Mouse (Mus musculus): ENCODE data around the gene Cnot10.

Gene Cnot10

DNA sequence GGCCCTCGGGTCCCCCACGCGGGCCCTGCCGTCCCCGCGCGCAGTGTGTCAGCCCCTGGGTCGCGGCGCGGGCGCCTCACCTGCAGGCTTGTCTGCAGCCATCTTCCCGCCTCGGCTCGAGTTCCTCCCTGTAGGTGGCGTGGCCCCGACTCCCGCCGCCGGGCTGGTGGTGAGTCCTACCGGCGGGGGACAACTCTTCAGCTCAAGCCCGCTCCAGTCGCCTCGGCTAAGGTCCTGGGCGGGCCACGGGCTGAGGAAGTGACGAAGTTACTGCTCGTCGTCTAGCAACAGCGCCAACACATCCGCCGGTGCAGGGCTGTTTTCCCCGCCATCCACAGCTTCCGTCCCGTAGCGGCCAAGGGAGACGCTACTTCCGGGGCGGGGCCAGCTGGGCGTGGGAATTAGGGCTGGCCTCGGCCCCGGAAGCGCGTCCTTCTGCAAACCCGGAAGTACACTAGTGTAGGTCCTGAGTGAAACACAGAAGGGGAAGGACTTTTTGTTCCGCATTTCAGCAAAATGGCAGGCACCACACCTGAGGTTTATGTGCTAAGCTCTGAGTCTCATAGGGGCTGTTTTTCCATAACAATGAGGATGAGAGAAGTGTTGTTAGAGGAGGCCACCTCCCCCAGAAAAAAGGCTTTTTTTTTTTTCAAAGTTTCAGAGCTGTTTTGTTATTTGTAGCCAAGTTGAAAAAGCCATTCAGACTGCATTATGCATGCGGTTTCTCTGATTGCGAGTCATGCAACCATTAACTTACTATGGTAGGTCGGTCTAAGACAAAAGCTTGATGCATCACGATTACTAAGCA, at the start of gene Cnot10:
Gene Cnot10, minus strand, starts transcription at position 346 of the 808 bp plus-strand sequence.
- peak; percentile 96 for DNase-seq

DNA sequence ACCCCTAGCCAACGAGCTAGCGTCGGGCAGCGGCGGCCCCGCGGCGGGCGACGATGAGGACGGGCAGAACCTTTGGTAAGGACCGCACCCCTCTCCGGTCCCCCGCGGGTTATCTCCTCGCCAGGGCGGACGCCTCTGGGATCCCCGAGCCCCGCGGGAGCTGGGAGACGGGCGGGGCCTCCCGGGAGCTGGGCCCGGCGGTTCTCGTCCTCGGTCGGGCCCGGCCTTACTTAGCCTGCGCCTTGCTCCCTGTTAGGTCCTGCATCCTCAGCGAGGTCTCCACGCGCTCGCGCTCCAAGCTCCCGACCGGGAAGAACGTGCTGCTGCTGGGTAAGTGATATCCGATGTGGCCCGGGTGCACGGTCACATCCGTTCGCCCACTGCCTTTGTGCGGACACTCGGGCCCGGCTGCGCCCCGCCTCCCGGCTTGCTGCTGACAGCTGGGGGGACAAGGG, 49.0 kb upstream of the Cnot10 start:
- DNase-seq = no peak

DNA sequence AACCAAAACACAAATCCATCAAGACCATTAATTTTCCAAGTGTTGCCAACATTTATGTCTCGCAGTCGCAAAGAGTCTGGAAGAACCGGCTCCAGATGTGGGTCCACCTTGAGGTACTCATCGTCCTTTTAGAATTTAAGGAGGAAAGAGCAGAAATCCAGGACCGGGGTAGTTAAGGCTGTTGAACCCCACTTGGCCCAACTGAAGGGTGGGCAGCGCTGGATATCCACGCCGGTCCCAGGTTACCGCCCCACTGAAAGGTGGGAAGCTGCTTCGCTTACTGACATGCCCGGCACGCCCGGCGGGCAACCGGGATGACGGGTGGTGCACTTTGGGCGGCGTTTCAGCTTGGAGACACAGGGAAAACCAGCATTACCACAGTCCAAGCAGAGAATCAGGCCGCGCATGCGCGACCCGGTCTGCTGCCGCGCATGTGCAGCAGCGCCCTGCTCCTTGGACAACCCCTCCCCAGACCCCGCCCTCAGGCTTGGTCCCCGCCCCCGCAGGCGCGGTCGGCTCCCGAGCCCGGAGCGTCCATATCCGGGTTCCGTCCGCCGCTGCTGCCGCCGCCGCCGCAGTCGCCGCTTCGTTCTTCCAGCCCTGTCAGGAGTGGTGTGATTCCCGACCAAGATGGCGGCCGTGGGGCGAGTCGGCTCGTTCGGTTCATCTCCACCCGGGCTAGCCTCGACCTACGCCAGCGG, 48.4 kb upstream of the Cnot10 start, which contains the start of gene Dync1li1:
Gene Dync1li1, plus strand, starts transcription at position 539 of the 701 bp plus-strand sequence.
- peak; percentile 98 for DNase-seq

DNA sequence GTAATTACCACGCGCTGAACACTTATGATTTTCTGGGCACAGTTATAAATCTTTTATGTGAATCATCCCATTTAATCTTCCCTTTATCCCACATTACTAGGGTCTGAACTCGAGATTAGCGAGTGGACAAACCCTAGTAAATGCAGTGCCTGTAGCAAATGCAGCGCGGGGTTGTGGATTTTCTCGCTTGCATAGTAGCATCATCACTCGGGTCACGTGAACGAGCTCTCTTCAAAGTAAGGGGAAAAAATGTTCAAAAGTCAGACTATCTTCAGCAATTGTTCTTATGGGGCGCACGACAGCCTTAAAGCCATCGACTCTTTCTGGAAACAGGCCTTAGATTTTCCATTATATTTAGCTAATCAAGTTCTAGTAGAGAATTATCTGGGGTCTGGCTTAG, 47.7 kb upstream of the Cnot10 start:
- DNase-seq = no peak

- no peak for DNase-seq
Observed at GRCm38 (mm10) chr9:114686245-114686644, 46.3 kb upstream of the Cnot10 start.

DNA sequence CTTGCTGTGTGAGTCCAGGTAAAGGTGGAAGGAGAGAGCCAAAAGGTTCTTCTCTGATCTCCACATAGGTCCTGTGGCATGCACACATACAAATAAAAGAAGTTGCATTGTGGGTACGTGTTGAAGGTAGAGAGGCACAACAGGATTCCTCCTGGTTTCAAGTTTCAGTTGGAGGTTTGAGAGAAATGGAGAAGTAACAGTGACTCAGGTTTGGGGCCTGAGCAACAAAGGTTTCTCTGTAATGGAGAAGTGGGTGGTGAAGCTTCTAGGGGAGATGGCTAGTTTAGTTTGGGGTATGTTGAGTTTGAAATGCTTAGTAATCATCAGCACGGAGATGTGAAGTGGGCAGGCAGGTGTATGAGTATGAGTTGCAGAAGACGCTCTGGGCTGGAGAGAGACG, 42.2 kb upstream of the Cnot10 start:
- no peak for DNase-seq

- no peak for DNase-seq
Observed at GRCm38 (mm10) chr9:114680531-114680930, 40.5 kb upstream of the Cnot10 start.

GRCm38 (mm10) chr9:114679944-114680343, 40.0 kb upstream of the Cnot10 start:
- no peak for DNase-seq

GRCm38 (mm10) chr9:114678576-114678975, 38.6 kb upstream of the Cnot10 start:
- no peak for DNase-seq

- no peak for DNase-seq
Observed at GRCm38 (mm10) chr9:114673626-114674025, 33.6 kb upstream of the Cnot10 start.

DNA sequence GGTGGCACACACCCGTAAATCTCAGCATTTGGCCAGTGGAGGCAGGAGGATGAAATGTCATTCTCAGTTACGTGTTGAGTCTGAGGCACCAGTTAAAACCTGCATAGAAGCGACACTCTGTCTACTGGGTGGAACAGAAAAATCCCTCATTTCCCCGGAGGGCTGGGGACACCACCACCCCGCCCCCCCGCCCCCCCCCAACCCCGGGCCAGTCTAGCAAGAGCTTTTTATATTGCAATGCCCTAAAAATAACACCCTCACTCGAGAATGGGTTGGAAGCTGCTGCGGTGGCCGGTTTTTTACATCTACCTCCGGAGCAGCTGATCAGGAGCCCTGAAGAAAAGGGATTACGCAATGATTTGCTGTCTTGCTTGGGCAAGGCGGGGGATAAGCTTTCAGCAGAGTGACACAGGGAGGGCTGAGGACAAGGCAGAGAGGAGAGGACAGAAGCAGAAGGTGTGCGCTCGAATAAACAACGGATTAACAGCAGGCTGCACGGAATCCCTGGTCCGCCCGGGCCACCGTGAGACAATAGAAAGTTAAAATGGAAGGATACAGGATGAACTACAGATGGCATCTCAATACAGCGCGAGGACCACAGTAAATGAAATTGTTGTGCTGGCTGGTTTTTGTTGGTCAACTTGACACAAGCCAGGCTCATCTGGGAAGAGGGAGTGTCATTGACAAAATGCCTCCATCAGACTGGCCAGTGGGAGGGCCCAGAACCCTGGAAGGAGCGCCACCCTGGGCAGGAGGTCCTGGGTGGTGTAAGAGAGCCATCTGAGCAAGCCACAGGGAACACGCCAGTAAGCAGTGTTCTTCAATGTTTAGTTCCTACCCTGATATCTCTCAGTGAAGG, 32.9 kb upstream of the Cnot10 start:
- peak; percentile 47 for DNase-seq

GRCm38 (mm10) chr9:114671946-114672345, 32.0 kb upstream of the Cnot10 start:
- DNase-seq = no peak

GRCm38 (mm10) chr9:114669011-114669410, 29.0 kb upstream of the Cnot10 start:
- DNase-seq = no peak

- DNase-seq = no peak
Observed at GRCm38 (mm10) chr9:114668047-114668446, 28.1 kb upstream of the Cnot10 start.

GRCm38 (mm10) chr9:114666858-114667257, 26.9 kb upstream of the Cnot10 start:
- DNase-seq = no peak

DNA sequence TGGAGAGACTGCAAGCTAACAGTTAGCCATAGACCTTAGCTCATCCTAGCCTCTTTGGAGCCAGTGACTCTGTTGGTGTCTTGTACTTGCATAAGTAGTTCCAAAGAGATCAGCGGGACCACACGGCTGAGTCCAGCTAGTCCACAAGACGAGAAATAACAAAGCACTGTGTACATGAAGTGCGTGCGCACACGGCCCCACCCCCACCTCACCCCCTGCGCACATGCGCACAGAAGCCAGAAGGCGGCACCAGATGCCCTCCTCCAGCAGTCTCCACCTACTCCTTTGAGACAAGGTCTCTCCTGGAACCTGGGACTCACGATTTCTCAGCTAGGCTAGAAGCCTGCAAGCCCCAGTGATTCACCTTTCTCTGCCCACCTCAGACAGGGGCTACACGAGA, 23.8 kb upstream of the Cnot10 start:
- no peak for DNase-seq

DNA sequence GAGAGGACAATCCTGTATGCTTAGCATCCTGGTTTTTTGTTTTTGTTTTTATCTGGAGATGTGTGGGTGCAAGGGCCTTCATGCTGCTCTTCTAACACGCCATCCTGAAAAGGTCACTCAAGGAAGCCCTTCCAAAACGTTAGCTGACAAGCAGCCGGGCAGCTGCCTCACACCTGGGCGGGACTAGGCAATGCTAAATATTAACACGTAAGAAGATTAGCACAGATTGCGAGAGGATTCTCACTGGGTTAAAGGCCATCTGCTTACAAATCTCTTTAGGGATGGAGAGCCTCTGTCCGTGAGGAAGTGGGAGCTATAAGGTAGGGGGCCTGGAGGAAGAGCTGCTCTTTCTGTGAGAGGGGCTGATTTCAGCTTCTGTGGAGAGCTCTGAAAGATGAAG, 22.0 kb upstream of the Cnot10 start:
- DNase-seq = no peak

DNA sequence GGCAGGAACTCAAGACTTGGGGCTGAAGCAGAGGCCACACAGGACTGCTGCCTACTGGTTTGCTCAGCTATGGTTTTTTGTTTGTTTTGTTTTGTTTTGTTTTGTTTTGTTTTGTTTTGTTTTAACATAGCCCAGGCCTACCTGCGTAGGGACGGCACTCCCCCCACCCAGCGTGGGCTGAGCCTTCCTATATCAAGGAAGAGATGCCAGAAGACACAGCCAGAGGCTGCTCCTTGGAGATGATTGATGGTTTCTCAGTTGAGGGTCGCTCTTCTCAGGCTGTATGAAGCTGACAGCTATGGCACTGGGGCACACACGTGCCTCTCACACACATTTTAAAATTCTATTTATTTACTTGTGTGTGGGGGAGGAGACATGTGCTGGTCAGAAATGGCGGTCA, 21.0 kb upstream of the Cnot10 start:
- no peak for DNase-seq

GRCm38 (mm10) chr9:114660506-114660905, 20.5 kb upstream of the Cnot10 start:
- no peak for DNase-seq

- DNase-seq = no peak
Observed at GRCm38 (mm10) chr9:114656701-114657100, 16.7 kb upstream of the Cnot10 start.

- no peak for DNase-seq
Observed at GRCm38 (mm10) chr9:114655356-114655755, 15.4 kb upstream of the Cnot10 start.

- no peak for DNase-seq
Observed at GRCm38 (mm10) chr9:114650938-114651634, 11.1 kb upstream of the Cnot10 start.

GRCm38 (mm10) chr9:114649371-114649770, 9.4 kb upstream of the Cnot10 start:
- DNase-seq = no peak
